ENCODE assay signal across 18 mouse cellular contexts in genomic region chr19:6403869-6404268, GRCm38 (mm10). TPM values are rescaled to one million over a fixed set of nuclear protein-coding genes. Genes with fewer than 3 reads are reported as not detected.
DNase-seq lines count a peak whose midpoint lies in the region; ATAC-seq and TF ChIP-seq lines count a peak whose summit lies in the region.
"Had no signal": no experiment of that assay in that cellular context is flagged by ENCODE, and none has a peak within 500 bp of the region (broad histone marks: within the 10 kb centered on the region; RNA-seq: fewer than 3 reads in every experiment).

No protein-coding gene starts in this region.

- H3K4me2 ChIP-seq in liver, embryonic 13.5 days, result 0 out of 2 replicates have a peak overlapping the region, but pooled peaks have one; percentile 91
- H3K4me2 ChIP-seq in liver, embryonic 12.5 days, result no peak overlapping the region; the same call in 1 of the 2 replicates
- H3K4me2 ChIP-seq: forebrain, embryonic 15.5 days; heart, embryonic 12.5 days had no signal

- H3K9ac ChIP-seq in liver, embryonic 13.5 days, result no peak overlapping the region
- H3K9ac ChIP-seq in liver, embryonic 12.5 days, result no peak overlapping the region
- H3K9ac ChIP-seq: forebrain, embryonic 15.5 days; heart, embryonic 12.5 days had no signal

- no peak overlapping the region for H3K27ac ChIP-seq in heart, embryonic 10.5 days
- H3K27ac ChIP-seq in liver, embryonic 13.5 days, result no peak overlapping the region
- no peak overlapping the region for H3K27ac ChIP-seq in liver, embryonic 12.5 days
- no peak overlapping the region for H3K27ac ChIP-seq in testis, adult 2 months (ENCODE audit: control insufficient read depth, insufficient read depth, low read depth, low read length)
- H3K27ac ChIP-seq: forebrain, embryonic 15.5 days; heart, adult 2 months had no signal

- 77% methylated on average over 10 of the region's 10 CpGs for WGBS in heart, embryonic 10.5 days
- WGBS in liver, embryonic 13.5 days (ENCODE audit: insufficient replicate concordance), result 76% methylated on average over 10 of the region's 10 CpGs
- 68% methylated on average over 10 of the region's 10 CpGs for WGBS in liver, embryonic 12.5 days (ENCODE audit: insufficient replicate concordance)

- no peak overlapping the region for H3K4me3 ChIP-seq in heart, embryonic 10.5 days
- no peak overlapping the region for H3K4me3 ChIP-seq in liver, embryonic 13.5 days (replicated peaks)
- no peak overlapping the region for H3K4me3 ChIP-seq in liver, embryonic 12.5 days
- peak overlapping the region; percentile 73; the same call in 1 of the 2 replicates for H3K4me3 ChIP-seq in testis, adult 2 months (ENCODE audit: control insufficient read depth, low read depth, low read length)
- H3K4me3 ChIP-seq: embryonic facial prominence, embryonic 10.5 days; forebrain, embryonic 15.5 days; heart, adult 2 months; heart, embryonic 12.5 days had no signal

- no peaks in the 10 kb centered on the region for H3K9me3 ChIP-seq in heart, embryonic 10.5 days
- H3K9me3 ChIP-seq in liver, embryonic 13.5 days (replicated peaks), result no peaks in the 10 kb centered on the region
- H3K9me3 ChIP-seq in liver, embryonic 12.5 days (replicated peaks), result no peaks in the 10 kb centered on the region
- H3K9me3 ChIP-seq: embryonic facial prominence, embryonic 10.5 days; forebrain, embryonic 15.5 days; G1E; heart, embryonic 12.5 days had no signal

- DNase-seq in heart, adult 11 months, result peak; percentile 94
- no peak for DNase-seq in heart, embryonic 10.5 days (ENCODE audit: low spot score)
- DNase-seq in liver, embryonic 13.5 days, result no peak
- no peak for DNase-seq in testis, postnatal 10 days (ENCODE audit: low spot score)
- DNase-seq: adrenal gland, adult 8-10 months; adrenal gland, postnatal 36 days; cerebellum, adult 2 months; cerebellum, postnatal 36 days; gastrocnemius, postnatal 10 days; heart, adult 2 months had no signal

- H3K36me3 ChIP-seq in heart, embryonic 10.5 days, result no peaks in the 10 kb centered on the region; the same call in 1 of the 2 replicates
- H3K36me3 ChIP-seq in liver, embryonic 13.5 days, result peaks cover 16% of the 10 kb centered on the region
- peaks cover 34% of the 10 kb centered on the region for H3K36me3 ChIP-seq in liver, embryonic 12.5 days
- no peaks in the 10 kb centered on the region for H3K36me3 ChIP-seq in testis, adult 2 months (ENCODE audit: control insufficient read depth, insufficient read depth, low read length)
- H3K36me3 ChIP-seq: embryonic facial prominence, embryonic 10.5 days; forebrain, embryonic 15.5 days; G1E; heart, embryonic 12.5 days had no signal

- ATAC-seq in liver, embryonic 13.5 days (ENCODE audit: low read depth), result no peak
- ATAC-seq in liver, embryonic 12.5 days, result no peak
- ATAC-seq: forebrain, embryonic 15.5 days; inflammation-experienced regulatory T-cells, adult 6 months; intestine, postnatal 0 days had no signal

- TF ChIP-seq CTCF in testis, adult 2 months (IDR thresholded peaks at IDR 0.05; ENCODE audit: control insufficient read depth, insufficient read depth, insufficient replicate concordance, low read depth, low read length), result no peak

- H3K4me1 ChIP-seq in heart, embryonic 10.5 days, result peaks cover 50% of the 10 kb centered on the region
- H3K4me1 ChIP-seq in liver, embryonic 13.5 days (replicated peaks), result peaks cover 53% of the 10 kb centered on the region
- H3K4me1 ChIP-seq in liver, embryonic 12.5 days, result peaks cover 62% of the 10 kb centered on the region
- peaks cover 17% of the 10 kb centered on the region for H3K4me1 ChIP-seq in testis, adult 2 months (ENCODE audit: control insufficient read depth, insufficient read depth, low read length)

- H3K27me3 ChIP-seq in heart, embryonic 10.5 days (ENCODE audit: insufficient read depth, poor library complexity, severe bottlenecking), result peaks cover 37% of the 10 kb centered on the region
- H3K27me3 ChIP-seq in liver, embryonic 13.5 days, result peaks cover 39% of the 10 kb centered on the region
- peaks cover 48% of the 10 kb centered on the region for H3K27me3 ChIP-seq in liver, embryonic 12.5 days (replicated peaks)
- no peaks in the 10 kb centered on the region for H3K27me3 ChIP-seq in testis, adult 2 months (ENCODE audit: control insufficient read depth, insufficient read depth, low read length)

- TF ChIP-seq POLR2A in testis, adult 2 months (IDR thresholded peaks at IDR 0.05; ENCODE audit: control insufficient read depth, low read depth, low read length), result no peak

RNA-seq across cellular contexts. Expression of gene Rasgrp2, which starts 4.7 kb away (rescaled TPM):
- polyA plus RNA-seq in heart, embryonic 10.5 days (2016; fragmentation: Nextera tagmentation; extraction: Ambion mirVana), result 59.9 and 61.6 TPM in 2 replicates
- 77.2 and 85.3 TPM in 2 replicates for polyA plus RNA-seq in liver, embryonic 13.5 days (2015; fragmentation: Nextera tagmentation; extraction: Ambion mirVana)
- 97.8 and 106 TPM in 2 replicates for polyA plus RNA-seq in liver, embryonic 12.5 days (2016; fragmentation: Nextera tagmentation; extraction: Ambion mirVana)
- polyA plus RNA-seq in testis, adult 2 months (2012; rRNA removed), result 8.2 and 8.4 TPM in 2 replicates

RNA-seq across cellular contexts. Expression of gene Nrxn2, which starts 14.7 kb away (rescaled TPM):
- 0.10 and 1.1 TPM in 2 replicates for polyA plus RNA-seq in heart, embryonic 10.5 days (2016; fragmentation: Nextera tagmentation; extraction: Ambion mirVana)
- polyA plus RNA-seq in liver, embryonic 13.5 days (2015; fragmentation: Nextera tagmentation; extraction: Ambion mirVana), result 0.48 and 0.54 TPM in 2 replicates
- polyA plus RNA-seq in liver, embryonic 12.5 days (2016; fragmentation: Nextera tagmentation; extraction: Ambion mirVana), result 0.83 and 0.85 TPM in 2 replicates
- 2.5 and 3.2 TPM in 2 replicates for polyA plus RNA-seq in testis, adult 2 months (2012; rRNA removed)

RNA-seq across cellular contexts. Expression of gene Pygm, which starts 19.7 kb away (rescaled TPM):
- 103 and 214 TPM in 2 replicates for polyA plus RNA-seq in heart, embryonic 10.5 days (2016; fragmentation: Nextera tagmentation; extraction: Ambion mirVana)
- 2.7 and 2.9 TPM in 2 replicates for polyA plus RNA-seq in liver, embryonic 13.5 days (2015; fragmentation: Nextera tagmentation; extraction: Ambion mirVana)
- 2.6 and 2.7 TPM in 2 replicates for polyA plus RNA-seq in liver, embryonic 12.5 days (2016; fragmentation: Nextera tagmentation; extraction: Ambion mirVana)
- polyA plus RNA-seq in testis, adult 2 months (2012; rRNA removed), result 6.9 and 7.6 TPM in 2 replicates

RNA-seq across cellular contexts. Expression of gene Sf1, which starts 40.4 kb away (rescaled TPM):
- polyA plus RNA-seq in heart, embryonic 10.5 days (2016; fragmentation: Nextera tagmentation; extraction: Ambion mirVana), result 129 and 146 TPM in 2 replicates
- polyA plus RNA-seq in liver, embryonic 13.5 days (2015; fragmentation: Nextera tagmentation; extraction: Ambion mirVana), result 68.4 and 92.3 TPM in 2 replicates
- 115 and 119 TPM in 2 replicates for polyA plus RNA-seq in liver, embryonic 12.5 days (2016; fragmentation: Nextera tagmentation; extraction: Ambion mirVana)
- 167 and 174 TPM in 2 replicates for polyA plus RNA-seq in testis, adult 2 months (2012; rRNA removed)

Comparison
In these comparisons a context has a peak if more than half of its experiments do, and no peak if none do; other contexts are left out.
1. RNA of gene Pygm, which starts 19.7 kb away (polyA plus RNA-seq): 103 to 214 TPM in heart, embryonic 10.5 days; 6.9 to 7.6 TPM in testis, adult 2 months, 2.7 to 2.9 TPM in liver, embryonic 13.5 days and 2.6 to 2.7 TPM in liver, embryonic 12.5 days; every median in the first group is over 10 times any median in the second.